Mouse (Mus musculus): ENCODE results near the gene Pde5a. TPM values are rescaled to one million over a fixed set of nuclear protein-coding genes. Genes with fewer than 3 reads are reported as not detected.

Pde5a gene
- polyA plus RNA-seq, 1 experiment = 0.62 TPM

DNA sequence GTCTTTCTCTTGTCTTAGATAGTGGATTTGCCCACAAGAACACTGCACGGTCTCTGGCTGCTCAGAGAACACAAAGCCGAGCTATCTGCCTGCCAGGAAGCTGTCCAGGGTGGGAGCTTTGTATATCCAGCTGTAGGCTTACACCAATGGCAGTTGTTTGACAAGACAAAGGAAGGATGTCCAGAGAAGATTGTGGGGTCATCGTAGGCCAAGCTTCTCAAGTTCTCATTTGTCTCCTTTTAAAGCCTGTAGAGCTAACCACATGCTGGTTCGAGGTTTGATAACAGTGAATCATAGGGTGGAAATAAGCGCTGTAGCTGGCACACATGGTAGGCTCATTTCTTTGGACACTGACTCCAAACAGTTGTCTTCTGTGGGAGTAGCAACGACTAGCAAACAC is 24.5 kb upstream of the Pde5a start:
- no peaks in the 10 kb centered on the region for H3K4me1 ChIP-seq (ENCODE audit: control insufficient read depth, insufficient read depth, low read length)
- TF ChIP-seq POLR2A (IDR thresholded peaks at IDR 0.05; ENCODE audit: control insufficient read depth, low read depth, low read length) = no peak
- TF ChIP-seq CTCF (IDR thresholded peaks at IDR 0.05; ENCODE audit: control insufficient read depth, insufficient read depth, insufficient replicate concordance, low read depth, low read length) = no peak
- H3K27ac ChIP-seq (ENCODE audit: control insufficient read depth, insufficient read depth, low read depth, low read length) = no peak overlapping the region
- H3K27me3 ChIP-seq (ENCODE audit: control insufficient read depth, insufficient read depth, low read length) = no peaks in the 10 kb centered on the region
- no peaks in the 10 kb centered on the region for H3K36me3 ChIP-seq (ENCODE audit: control insufficient read depth, insufficient read depth, low read length)
- no peak overlapping the region for H3K4me3 ChIP-seq (ENCODE audit: control insufficient read depth, low read depth, low read length)

DNA sequence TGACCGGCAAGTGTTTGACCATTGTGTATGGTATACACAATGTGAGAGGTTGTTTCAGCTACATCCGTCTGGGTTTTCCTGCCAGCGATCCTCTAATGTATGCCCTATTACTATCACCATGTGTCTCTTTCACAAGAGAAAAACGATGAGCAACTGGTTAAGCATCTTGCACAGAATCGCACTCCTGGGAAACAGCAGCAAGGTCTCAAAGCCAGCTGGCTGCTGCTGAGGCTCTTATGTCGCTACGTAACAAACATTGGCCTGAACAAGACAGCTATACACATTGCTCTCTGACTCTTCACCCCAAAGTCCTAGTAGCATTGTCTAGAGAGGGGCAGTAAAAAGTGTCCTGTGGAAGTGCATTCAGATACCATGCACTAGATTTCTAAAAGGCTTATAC is 23.5 kb upstream of the Pde5a start:
- Histone ChIP-seq H3K36me3 (ENCODE audit: control insufficient read depth, insufficient read depth, low read length) (no peaks in the 10 kb centered on the region), H3K27me3 (ENCODE audit: control insufficient read depth, insufficient read depth, low read length) (no peaks in the 10 kb centered on the region), H3K4me1 (ENCODE audit: control insufficient read depth, insufficient read depth, low read length) (no peaks in the 10 kb centered on the region), H3K4me3 (ENCODE audit: control insufficient read depth, low read depth, low read length) (no peak overlapping the region), H3K27ac (ENCODE audit: control insufficient read depth, insufficient read depth, low read depth, low read length) (no peak overlapping the region)
- TF ChIP-seq POLR2A (IDR thresholded peaks at IDR 0.05; ENCODE audit: control insufficient read depth, low read depth, low read length) = no peak

GRCm38 (mm10) chr3:122708485-122708884 is 20.3 kb upstream of the Pde5a start:
- Histone ChIP-seq H3K27ac (ENCODE audit: control insufficient read depth, insufficient read depth, low read depth, low read length) (no peak overlapping the region), H3K4me3 (ENCODE audit: control insufficient read depth, low read depth, low read length) (no peak overlapping the region), H3K4me1 (ENCODE audit: control insufficient read depth, insufficient read depth, low read length) (no peaks in the 10 kb centered on the region), H3K36me3 (ENCODE audit: control insufficient read depth, insufficient read depth, low read length) (no peaks in the 10 kb centered on the region), H3K27me3 (ENCODE audit: control insufficient read depth, insufficient read depth, low read length) (no peaks in the 10 kb centered on the region)
- TF ChIP-seq POLR2A (IDR thresholded peaks at IDR 0.05; ENCODE audit: control insufficient read depth, low read depth, low read length) (no peak), CTCF (IDR thresholded peaks at IDR 0.05; ENCODE audit: control insufficient read depth, insufficient read depth, insufficient replicate concordance, low read depth, low read length) (no peak)

DNA sequence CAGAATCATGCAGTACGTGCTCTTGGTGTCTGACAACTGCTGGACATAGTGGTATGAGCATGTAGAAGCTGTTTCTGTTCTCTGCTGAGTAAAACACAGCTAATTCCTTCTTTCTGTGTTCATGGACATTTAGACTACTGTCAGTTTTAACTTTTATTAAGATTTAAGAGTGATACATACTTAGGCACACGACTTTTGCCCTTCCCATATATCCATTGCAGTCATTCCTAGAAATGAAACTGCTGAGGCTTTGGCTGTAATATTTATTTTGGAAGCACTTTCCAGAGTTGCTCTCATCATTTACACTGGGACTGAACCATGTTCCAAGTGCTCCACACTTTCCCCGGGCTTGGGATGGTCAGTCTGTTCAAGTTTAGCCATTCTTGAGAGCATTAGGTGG is 18.6 kb upstream of the Pde5a start:
- H3K4me3 ChIP-seq (ENCODE audit: control insufficient read depth, low read depth, low read length) = no peak overlapping the region
- TF ChIP-seq CTCF (IDR thresholded peaks at IDR 0.05; ENCODE audit: control insufficient read depth, insufficient read depth, insufficient replicate concordance, low read depth, low read length) (no peak), POLR2A (IDR thresholded peaks at IDR 0.05; ENCODE audit: control insufficient read depth, low read depth, low read length) (no peak)
- H3K27me3 ChIP-seq (ENCODE audit: control insufficient read depth, insufficient read depth, low read length) = no peaks in the 10 kb centered on the region
- no peak overlapping the region for H3K27ac ChIP-seq (ENCODE audit: control insufficient read depth, insufficient read depth, low read depth, low read length)
- H3K36me3 ChIP-seq (ENCODE audit: control insufficient read depth, insufficient read depth, low read length) = no peaks in the 10 kb centered on the region
- no peaks in the 10 kb centered on the region for H3K4me1 ChIP-seq (ENCODE audit: control insufficient read depth, insufficient read depth, low read length)

- Histone ChIP-seq H3K4me1 (ENCODE audit: control insufficient read depth, insufficient read depth, low read length) (no peaks in the 10 kb centered on the region), H3K36me3 (ENCODE audit: control insufficient read depth, insufficient read depth, low read length) (no peaks in the 10 kb centered on the region), H3K27me3 (ENCODE audit: control insufficient read depth, insufficient read depth, low read length) (no peaks in the 10 kb centered on the region), H3K27ac (ENCODE audit: control insufficient read depth, insufficient read depth, low read depth, low read length) (no peak overlapping the region), H3K4me3 (ENCODE audit: control insufficient read depth, low read depth, low read length) (no peak overlapping the region)
- TF ChIP-seq POLR2A (IDR thresholded peaks at IDR 0.05; ENCODE audit: control insufficient read depth, low read depth, low read length) = no peak
- TF ChIP-seq CTCF (IDR thresholded peaks at IDR 0.05; ENCODE audit: control insufficient read depth, insufficient read depth, insufficient replicate concordance, low read depth, low read length) = no peak
Observed at GRCm38 (mm10) chr3:122718631-122719030, 10.1 kb upstream of the Pde5a start.

DNA sequence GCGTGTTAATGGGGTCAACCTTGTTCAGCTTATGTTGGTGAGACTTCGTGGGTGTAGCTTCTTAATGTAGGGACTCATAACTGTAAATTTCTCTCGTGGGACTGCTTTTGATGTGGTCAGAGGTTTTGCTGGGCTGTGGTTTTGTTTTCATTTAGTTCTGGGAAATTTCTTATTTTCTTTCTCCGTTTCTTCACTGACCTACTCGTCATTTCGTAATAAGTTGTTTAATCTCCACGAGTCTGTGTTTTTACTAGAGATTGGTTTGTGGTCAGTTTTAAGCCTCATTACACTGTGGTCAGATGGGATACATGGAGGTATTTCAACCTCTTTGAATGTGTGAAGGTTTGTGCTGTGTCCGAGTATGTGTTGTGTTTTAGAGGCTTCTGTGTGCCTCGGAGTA is 7.2 kb upstream of the Pde5a start:
- TF ChIP-seq CTCF (IDR thresholded peaks at IDR 0.05; ENCODE audit: control insufficient read depth, insufficient read depth, insufficient replicate concordance, low read depth, low read length) (no peak), POLR2A (IDR thresholded peaks at IDR 0.05; ENCODE audit: control insufficient read depth, low read depth, low read length) (no peak)

GRCm38 (mm10) chr3:122729601-122729959 is 833 bp downstream of the Pde5a start:
- TF ChIP-seq CTCF (IDR thresholded peaks at IDR 0.05; ENCODE audit: control insufficient read depth, insufficient read depth, insufficient replicate concordance, low read depth, low read length) = no peak
- TF ChIP-seq POLR2A (IDR thresholded peaks at IDR 0.05; ENCODE audit: control insufficient read depth, low read depth, low read length) = no peak
- Histone ChIP-seq H3K4me3 (ENCODE audit: control insufficient read depth, low read depth, low read length) (peak overlapping the region; percentile 78), H3K27me3 (ENCODE audit: control insufficient read depth, insufficient read depth, low read length) (no peaks in the 10 kb centered on the region), H3K27ac (ENCODE audit: control insufficient read depth, insufficient read depth, low read depth, low read length) (no peak overlapping the region), H3K4me1 (ENCODE audit: control insufficient read depth, insufficient read depth, low read length) (peaks cover 5% of the 10 kb centered on the region), H3K36me3 (ENCODE audit: control insufficient read depth, insufficient read depth, low read length) (no peaks in the 10 kb centered on the region)

More for the DNA sequence above, 7.2 kb upstream of the Pde5a start:
- no peak overlapping the region for H3K4me3 ChIP-seq (ENCODE audit: control insufficient read depth, low read depth, low read length)
- no peaks in the 10 kb centered on the region for H3K27me3 ChIP-seq (ENCODE audit: control insufficient read depth, insufficient read depth, low read length)
- no peaks in the 10 kb centered on the region for H3K4me1 ChIP-seq (ENCODE audit: control insufficient read depth, insufficient read depth, low read length)
- no peak overlapping the region for H3K27ac ChIP-seq (ENCODE audit: control insufficient read depth, insufficient read depth, low read depth, low read length)
- H3K36me3 ChIP-seq (ENCODE audit: control insufficient read depth, insufficient read depth, low read length) = no peaks in the 10 kb centered on the region
